In the genomic region with DNA sequence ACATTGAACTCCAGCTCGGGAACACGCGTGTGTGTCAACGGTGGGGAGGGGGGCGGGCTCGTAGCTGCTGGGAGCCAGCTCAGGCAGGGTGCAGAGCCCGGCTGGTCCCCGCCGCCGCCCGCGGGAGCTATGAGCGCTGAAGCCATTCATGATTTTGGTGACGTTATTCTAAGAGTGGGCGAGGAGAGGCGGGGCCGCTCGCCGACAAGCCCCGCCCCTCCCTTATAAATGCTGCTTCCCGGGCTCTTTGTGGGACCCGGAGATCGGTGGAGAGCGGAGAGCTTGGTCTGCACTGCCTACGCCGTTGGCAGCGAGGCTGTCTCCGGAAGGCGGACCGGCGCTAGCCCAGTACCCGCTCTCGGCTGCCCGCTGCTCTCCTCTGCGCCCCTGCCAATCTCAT, we compare ENCODE assay signal across 8 mouse cellular contexts. TPM values are rescaled to one million over a fixed set of nuclear protein-coding genes. Genes with fewer than 3 reads are reported as not detected.
DNase-seq lines count a peak whose midpoint lies in the region; ATAC-seq lines count a peak whose summit lies in the region.

A gene (plus strand): TSS at position 253 of the 400 bp plus-strand sequence.

- no peaks in the 10 kb centered on the region for H3K9me3 ChIP-seq in hindbrain, embryonic 12.5 days (replicated peaks)

- 0 out of 2 replicates have a peak, but pooled peaks cover 6% of the 10 kb centered on the region for H3K27me3 ChIP-seq in hindbrain, embryonic 12.5 days

- peak within 1 kb of the TSS; percentile 89 for H3K27ac ChIP-seq in hindbrain, embryonic 12.5 days

- ATAC-seq in hindbrain, embryonic 12.5 days (ENCODE audit: low FRiP score): peak; percentile 89

- peak within 1 kb of the TSS; percentile 88 for H3K9ac ChIP-seq in hindbrain, embryonic 12.5 days

- H3K4me1 ChIP-seq in hindbrain, embryonic 12.5 days: peaks cover 43% of the 10 kb centered on the region

- H3K4me3 ChIP-seq in hindbrain, embryonic 12.5 days: peak within 1 kb of the TSS; percentile 67

- WGBS in hindbrain, embryonic 12.5 days: 0% methylated on average over 35 of the region's 35 CpGs

- H3K36me3 ChIP-seq in hindbrain, embryonic 12.5 days: peaks cover 17% of the 10 kb centered on the region; the same call in 1 of the 2 replicates

- peak within 1 kb of the TSS; percentile 84 for H3K4me2 ChIP-seq in hindbrain, embryonic 12.5 days (replicated peaks)

- peak; percentile 82 for DNase-seq in MN1 (ENCODE audit: low spot score)
- DNase-seq in cerebellum, adult 9-10 months: peak; percentile 93
- DNase-seq in frontal cortex, postnatal 14 days (ENCODE audit: low spot score in 2 of 2): peak; percentile 90 to 91
- DNase-seq in layer of hippocampus, postnatal 14 days (ENCODE audit: low spot score in 2 of 2): peak; percentile 95 to 96
- DNase-seq in lung, postnatal 10 days: peak; percentile 95
- peak; percentile 89 for DNase-seq in ovary, postnatal 14 days (ENCODE audit: low spot score)
- peak; percentile 94 to 99 for DNase-seq in thymus, postnatal 10 days (ENCODE audit: low spot score in 2 of 2)

RNA-seq across cellular contexts. Expression of the gene that starts here (rescaled TPM):
- polyA plus RNA-seq in hindbrain, embryonic 12.5 days (2016; fragmentation: Nextera tagmentation; extraction: Ambion mirVana): 4.3 and 4.4 TPM in 2 replicates
- total RNA-seq in layer of hippocampus, postnatal 14 days (2021): 10 to 100 TPM; 41.2 to 44.2 TPM

Comparison
In these comparisons a context has a peak if more than half of its experiments do, and no peak if none do; other contexts are left out.
1. Peak in every context shown above with its lines: DNase-seq, ATAC-seq, H3K4me3 ChIP-seq and H3K27ac ChIP-seq.